Mouse (Mus musculus) cerebellum, adult 2 months (tissue): ENCODE data around the gene Abhd11. TPM values are rescaled to one million over a fixed set of nuclear protein-coding genes. Genes with fewer than 3 reads are reported as not detected.

Source experiments
- DNase-seq, 2 experiments: peaks; one replicate each; pipeline ENCODE4 v3.0.0; 2021
- H3K27ac ChIP-seq: fragments of 200-500 bp; 2 replicates; pipeline ENCODE4 v1.5.1; 2012; ENCODE audit warnings: low read length, control low read depth, inconsistent platforms; ENCODE audit not compliant: insufficient read depth
- H3K27me3 ChIP-seq: fragments of 200-500 bp; 2 replicates; pipeline ENCODE4 v1.6.1; 2012; ENCODE audit warnings: inconsistent platforms, mild to moderate bottlenecking, low read length, moderate library complexity; ENCODE audit not compliant: control insufficient read depth, insufficient read depth
- H3K4me1 ChIP-seq: fragments of 200-500 bp; 2 replicates; pipeline ENCODE4 v1.6.1; 2011; ENCODE audit warnings: low read length; ENCODE audit not compliant: control insufficient read depth, insufficient read depth
- H3K4me3 ChIP-seq: fragments of 200-500 bp; replicated peaks from 2 replicates; pipeline ENCODE3; 2011; ENCODE audit warnings: mild to moderate bottlenecking, low read depth, low read length, control low read depth; ENCODE audit not compliant: insufficient read depth
- CTCF ChIP-seq: fragments of 200-500 bp; IDR thresholded peaks from 2 replicates; pipeline ENCODE4 v1.5.1; 2011; ENCODE audit warnings: low read depth, mild to moderate bottlenecking, control low read depth, low read length, moderate library complexity, borderline replicate concordance; ENCODE audit not compliant: insufficient read depth
- POLR2A ChIP-seq: fragments of 200-500 bp; IDR thresholded peaks from 2 replicates; pipeline ENCODE4 v1.6.1; 2011; ENCODE audit warnings: low read length, control low read depth, borderline replicate concordance; ENCODE audit not compliant: insufficient read depth
- WGBS: fragments of 180-500 bp; shearing (Covaris S2); methylation state at CpG from one replicate; pipeline ENCODE4 v1.1.7; 2018; 5-methylcytosine and 5-hydroxymethylcytosine counted together
- polyA plus RNA-seq: library from polyadenylated mRNA; depleted of rRNA; stranded (reverse); fragments of >200 nt; gene quantifications from 2 replicates; pipeline ENCODE4 v1.2.3, GENCODE M21; 2012

Gene Abhd11
- polyA plus RNA-seq, 1 experiment: 65.1 TPM

GRCm38 (mm10) chr5:134977837-134978236 is 31.1 kb upstream of the Abhd11 start:
- H3K27me3 ChIP-seq: no peaks in the 10 kb centered on the region
- no peak for DNase-seq
- no peak overlapping the region for H3K4me3 ChIP-seq
- no peak for TF ChIP-seq CTCF
- no peak for TF ChIP-seq POLR2A
- no peaks in the 10 kb centered on the region for H3K4me1 ChIP-seq
- WGBS: 83% methylated on average over 4 of the region's 4 CpGs
- H3K27ac ChIP-seq: no peak overlapping the region

- H3K27ac ChIP-seq: no peak overlapping the region
- WGBS: 72% methylated on average over 10 of the region's 10 CpGs
- H3K4me1 ChIP-seq: no peaks in the 10 kb centered on the region
- H3K27me3 ChIP-seq: no peaks in the 10 kb centered on the region; the same call in 1 of the 2 replicates
- DNase-seq: no peak
- TF ChIP-seq CTCF (no peak), POLR2A (no peak)
- no peak overlapping the region for H3K4me3 ChIP-seq
Measured at GRCm38 (mm10) chr5:134981149-134981548, 27.8 kb upstream of the Abhd11 start.

- no peaks in the 10 kb centered on the region for H3K4me1 ChIP-seq
- TF ChIP-seq CTCF (no peak), POLR2A (no peak)
- H3K27ac ChIP-seq: no peak overlapping the region
- no peak overlapping the region for H3K4me3 ChIP-seq
- DNase-seq: no peak
- no peaks in the 10 kb centered on the region; the same call in 1 of the 2 replicates for H3K27me3 ChIP-seq
- 100% methylated on average over 1 of the region's 1 CpGs for WGBS
Measured at GRCm38 (mm10) chr5:134983111-134983510, 25.8 kb upstream of the Abhd11 start.

GRCm38 (mm10) chr5:134983771-134984170 is 25.2 kb upstream of the Abhd11 start:
- no peak for TF ChIP-seq CTCF
- TF ChIP-seq POLR2A: no peak
- Histone ChIP-seq H3K27me3 (no peaks in the 10 kb centered on the region; the same call in 1 of the 2 replicates), H3K4me3 (no peak overlapping the region), H3K4me1 (no peaks in the 10 kb centered on the region), H3K27ac (no peak overlapping the region)
- no peak for DNase-seq
- 33% methylated on average over 3 of the region's 3 CpGs for WGBS

GRCm38 (mm10) chr5:134985633-134986297 is 23.2 kb upstream of the Abhd11 start, which contains the start of gene Cldn3:
Cldn3 (plus strand) TSS chr5:134986214.
- 3% methylated on average over 25 of the region's 25 CpGs for WGBS
- Histone ChIP-seq H3K4me1 (no peaks in the 10 kb centered on the region), H3K27ac (no peak within 1 kb of the TSS), H3K4me3 (no peak within 1 kb of the TSS), H3K27me3 (no peaks in the 10 kb centered on the region; the same call in 1 of the 2 replicates)
- DNase-seq: no peak
- TF ChIP-seq CTCF: no peak
- no peak for TF ChIP-seq POLR2A

- peak in 1 of 2 experiments; percentile 14 for DNase-seq
- TF ChIP-seq CTCF: no peak
- no peak for TF ChIP-seq POLR2A
- no peaks in the 10 kb centered on the region; the same call in 1 of the 2 replicates for H3K27me3 ChIP-seq
- 4% methylated on average over 79 of the region's 79 CpGs for WGBS
- H3K4me1 ChIP-seq: no peaks in the 10 kb centered on the region
- H3K27ac ChIP-seq: no peak overlapping the region
- no peak overlapping the region for H3K4me3 ChIP-seq
Measured at GRCm38 (mm10) chr5:134986298-134987268, 22.4 kb upstream of the Abhd11 start.

- Histone ChIP-seq H3K4me3 (no peak overlapping the region), H3K27ac (no peak overlapping the region), H3K27me3 (no peaks in the 10 kb centered on the region; the same call in 1 of the 2 replicates), H3K4me1 (no peaks in the 10 kb centered on the region)
- no peak for DNase-seq
- TF ChIP-seq POLR2A (no peak), CTCF (no peak)
- whole genome bisulfite sequencing: 79% methylated on average over 11 of the region's 11 CpGs
Measured at GRCm38 (mm10) chr5:134989166-134989565, 19.8 kb upstream of the Abhd11 start.
